Mouse (Mus musculus): ENCODE data around the gene Myo18a.

GRCm38 (mm10) chr11:77785396-77785767, 22.3 kb downstream of the Myo18a start:
- TF ChIP-seq CHD2 (IDR thresholded peaks at IDR 0.05; ENCODE audit: low read depth, low read length) (no peak), ZC3H11A (IDR thresholded peaks at IDR 0.05; ENCODE audit: borderline replicate concordance, low read depth, low read length) (no peak), ZNF384 (IDR thresholded peaks at IDR 0.05; ENCODE audit: low read depth, low read length) (no peak), HCFC1 (IDR thresholded peaks at IDR 0.05; ENCODE audit: borderline replicate concordance, insufficient read depth, low read length) (no peak)

All from ES-E14 (cell line).